Mouse (Mus musculus): Measurements from ENCODE around the gene Enah.
A peak's percentile ranks its signal among the peaks of the same experiment; 100 is the strongest.

Enah gene

DNA sequence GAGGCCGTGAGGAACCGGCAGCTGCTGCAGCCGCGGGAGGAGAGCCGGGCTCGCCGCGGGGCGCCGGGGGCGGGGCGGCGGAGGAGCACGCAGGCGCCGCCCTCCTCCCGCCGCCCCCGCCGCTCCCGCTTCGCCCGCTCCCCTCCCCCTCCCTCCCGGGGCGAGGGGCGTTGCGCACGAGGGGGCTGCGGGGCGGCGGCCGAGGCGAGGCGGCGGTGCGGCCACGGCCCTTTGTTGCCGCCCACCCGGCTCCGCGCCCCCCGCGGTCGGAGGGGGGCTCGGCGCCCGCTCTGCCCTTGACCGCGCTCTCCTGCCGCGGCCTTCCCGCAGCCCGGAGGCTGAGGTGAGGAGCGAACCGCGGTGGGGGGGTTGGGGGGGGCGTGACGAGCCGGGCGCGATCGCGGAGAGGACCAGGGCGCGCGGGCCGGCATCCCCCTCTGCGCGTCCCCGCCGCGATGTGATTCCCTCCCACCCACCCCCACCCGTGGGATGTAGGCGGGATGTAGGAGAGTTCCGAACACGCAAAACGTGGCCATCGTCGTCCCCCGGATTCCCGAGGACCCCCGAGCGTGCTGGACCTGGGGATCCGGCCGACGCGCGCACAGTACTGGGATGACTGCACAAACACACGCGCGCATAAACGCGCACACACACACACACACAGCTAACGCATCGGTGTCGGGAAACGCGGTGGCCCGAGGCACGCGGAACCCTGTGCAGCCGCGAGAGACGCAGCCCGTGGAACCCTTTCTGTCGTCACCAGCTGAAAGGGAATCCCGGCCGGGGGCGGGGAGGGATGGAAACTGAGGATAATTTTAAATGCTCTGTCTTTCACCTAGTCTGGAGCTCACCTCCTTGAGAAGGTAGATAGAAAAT lies at the start of gene Enah:
Gene Enah (minus strand): TSS at position 65 of the 876 bp plus-strand sequence.
- DNase-seq (ENCODE audit: low spot score in 2 of 2), result peak in 1 of 2 experiments; percentile 18

DNA sequence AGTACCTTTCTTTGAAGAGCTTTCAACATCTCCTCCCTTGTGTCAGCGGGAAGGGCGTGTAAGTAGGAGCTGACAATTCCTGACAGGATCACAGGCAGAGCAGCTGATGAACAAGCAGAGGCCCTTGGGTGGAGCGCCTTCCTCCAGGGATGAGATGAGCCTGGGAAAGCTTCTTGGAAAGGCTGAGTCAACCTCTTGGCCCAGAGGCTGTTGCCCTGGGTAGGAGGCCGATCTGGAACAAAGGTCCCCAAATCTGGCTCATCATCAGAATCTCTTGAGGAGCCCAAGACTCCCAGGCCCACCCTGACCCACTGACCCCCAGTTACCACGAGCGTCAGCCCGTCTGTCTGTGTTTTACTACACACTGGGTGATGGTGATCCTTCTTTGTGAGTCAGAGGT lies 48.3 kb upstream of the Enah start:
- DNase-seq (ENCODE audit: low spot score in 2 of 2), result no peak

DNA sequence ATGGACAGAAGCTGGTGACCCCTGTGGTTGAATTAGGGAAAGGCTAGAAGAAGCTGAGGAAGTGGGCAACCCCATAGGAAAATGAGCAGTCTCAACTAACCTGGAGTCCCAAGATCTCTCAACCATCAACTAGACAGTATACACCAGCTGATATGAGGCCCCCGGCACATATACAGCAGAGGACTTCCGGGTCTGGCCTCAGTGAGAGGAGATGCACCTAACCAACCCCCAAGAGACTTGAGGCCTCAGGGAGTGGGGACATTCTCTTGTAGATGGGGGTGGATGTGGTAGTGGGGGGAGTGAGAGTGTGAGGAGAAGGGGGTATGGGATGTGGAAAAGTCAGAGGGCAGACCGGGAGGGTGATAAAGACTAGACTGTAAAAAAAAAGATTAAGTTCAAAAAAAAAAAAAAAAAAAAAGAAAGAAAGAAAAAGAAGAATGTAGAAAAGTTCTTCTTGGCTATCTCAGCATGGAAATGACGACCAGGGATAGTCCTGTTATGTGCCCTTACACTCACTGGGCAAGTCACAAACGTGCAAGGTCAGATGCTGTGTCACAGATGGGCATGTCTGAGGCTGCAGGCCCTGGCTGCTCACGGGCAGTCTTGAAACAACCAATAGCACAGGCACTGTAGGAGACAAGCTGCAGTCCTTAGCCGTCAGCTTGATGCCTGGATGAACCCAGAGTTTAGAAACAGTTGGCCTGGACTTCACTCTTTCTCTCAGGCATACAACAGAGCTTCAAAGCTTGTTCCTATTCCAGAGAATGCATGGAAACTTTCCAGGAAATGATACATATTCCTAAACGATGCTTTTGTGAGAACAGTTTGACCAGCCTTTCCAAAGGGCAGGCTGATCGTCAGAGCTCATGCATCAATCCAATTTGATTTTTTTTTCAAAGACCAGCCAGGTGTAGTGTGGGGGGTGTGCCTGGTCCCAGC lies 47.0 kb upstream of the Enah start:
- DNase-seq (ENCODE audit: low spot score in 2 of 2), result no peak

DNA sequence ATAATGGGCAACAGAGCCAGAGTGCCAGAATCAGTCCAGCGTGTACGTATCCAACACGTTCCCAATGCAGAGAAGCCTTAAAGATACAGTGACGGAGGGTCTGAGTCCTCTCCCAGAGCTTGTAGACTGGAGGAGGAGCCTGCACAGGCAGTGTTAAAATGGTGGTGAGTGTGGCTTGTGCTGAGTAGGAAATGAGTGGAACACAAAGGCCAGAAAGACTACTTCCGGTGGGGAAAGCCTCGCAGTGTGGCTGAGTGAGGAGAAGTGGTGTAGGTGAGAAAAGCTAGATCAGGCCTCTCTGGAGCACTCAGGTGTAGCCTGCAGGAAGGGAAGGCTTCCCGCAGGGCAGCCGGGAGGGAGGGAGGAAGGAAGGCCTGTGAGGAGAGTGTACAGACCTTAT lies 43.9 kb upstream of the Enah start:
- DNase-seq (ENCODE audit: low spot score in 2 of 2), result no peak

DNA sequence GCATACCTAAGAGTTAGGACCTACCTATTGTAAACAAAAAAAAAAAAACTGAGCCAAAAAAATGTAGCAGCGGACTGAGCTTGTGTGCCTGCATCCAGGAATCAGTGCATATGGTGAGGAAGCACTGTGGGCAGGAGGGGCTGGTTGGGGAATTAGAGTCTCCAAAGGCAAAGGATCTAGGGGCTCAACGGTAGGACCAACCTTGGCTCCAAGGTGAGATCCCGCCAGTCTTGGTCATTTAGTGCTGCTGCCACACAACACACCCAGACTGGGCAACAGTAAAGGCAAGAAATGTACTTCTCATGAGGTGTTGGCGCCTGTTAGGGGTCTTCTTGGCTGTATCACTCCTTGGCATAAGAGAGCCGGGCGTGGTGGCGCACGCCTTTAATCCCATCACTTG lies 43.0 kb upstream of the Enah start:
- DNase-seq (ENCODE audit: low spot score in 2 of 2), result no peak

DNA sequence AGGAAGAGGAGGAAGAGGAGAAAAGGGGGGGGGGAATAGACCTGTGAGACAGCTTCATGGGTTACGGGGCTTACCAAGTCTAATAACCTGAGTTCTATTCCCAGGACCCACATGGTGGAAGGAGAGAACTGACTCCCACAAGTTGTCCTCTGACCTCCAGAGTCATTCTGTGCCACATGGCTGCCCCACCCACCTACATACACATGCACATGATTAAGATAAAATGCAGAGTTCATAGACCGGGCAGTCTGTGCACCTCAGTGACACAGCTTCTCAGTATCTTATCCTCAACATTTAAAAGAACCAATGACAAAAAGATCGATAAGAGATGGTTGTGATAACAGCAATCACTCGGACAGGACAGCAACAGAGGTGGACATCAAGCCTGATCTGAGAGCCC lies 41.4 kb upstream of the Enah start:
- no peak for DNase-seq (ENCODE audit: low spot score in 2 of 2)

DNA sequence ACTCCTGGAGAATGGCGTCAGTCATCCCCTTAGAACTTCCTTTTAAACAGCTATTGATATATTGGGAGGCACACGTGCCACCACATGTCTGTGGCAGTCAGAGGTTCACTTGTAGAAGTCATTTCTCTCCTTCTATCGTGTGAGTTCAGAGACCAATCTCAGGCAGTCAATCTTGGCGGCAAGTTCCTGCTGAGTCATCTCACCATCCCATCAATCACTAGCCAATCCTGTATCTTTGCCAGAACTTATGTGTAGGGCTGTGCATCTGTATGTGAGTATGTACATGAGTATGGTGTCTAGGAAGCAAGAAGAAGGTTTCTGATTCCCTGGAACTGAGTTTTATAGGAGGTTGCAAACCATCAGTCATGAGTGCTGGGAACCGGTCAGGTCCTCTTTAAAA lies 40.0 kb upstream of the Enah start:
- DNase-seq (ENCODE audit: low spot score in 2 of 2), result no peak

DNA sequence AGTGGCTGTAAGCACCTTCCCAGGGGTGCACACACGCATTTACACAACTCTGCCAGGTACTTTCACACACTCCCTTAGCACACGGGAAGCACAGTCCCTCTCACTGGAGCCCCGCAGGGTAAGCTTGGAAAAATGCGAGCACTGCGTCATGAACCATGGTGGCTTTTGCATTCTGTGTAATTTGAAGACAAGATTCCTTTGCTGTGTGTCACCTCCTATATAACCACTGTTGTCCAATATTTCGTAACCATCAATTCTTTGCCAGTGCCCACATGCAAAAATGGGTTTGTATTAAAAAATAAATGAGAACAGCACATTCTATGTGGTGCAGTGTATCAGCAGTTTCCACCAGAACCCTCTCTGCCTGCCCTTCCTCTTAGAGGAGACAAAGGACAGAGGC lies 38.2 kb upstream of the Enah start:
- no peak for DNase-seq (ENCODE audit: low spot score in 2 of 2)

DNA sequence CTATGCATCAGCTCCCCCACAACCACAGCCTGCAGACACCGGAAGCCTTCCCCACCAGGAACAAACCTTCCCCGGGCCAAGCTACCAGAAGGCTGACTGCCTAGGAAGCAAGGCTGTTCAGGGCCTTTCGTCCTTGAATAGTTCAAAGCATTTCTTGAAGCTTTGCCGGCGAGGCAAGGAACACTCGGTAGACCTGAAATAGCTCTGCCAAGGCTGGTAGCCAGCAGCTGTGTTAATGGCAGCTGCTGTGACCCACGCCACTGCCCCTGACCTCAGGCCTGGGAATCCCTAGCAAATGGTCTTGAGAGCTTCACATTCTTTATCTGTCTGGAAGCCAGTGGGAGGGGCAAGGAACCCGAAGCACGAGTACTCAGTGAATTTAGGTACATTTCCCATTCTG lies 35.3 kb upstream of the Enah start:
- no peak for DNase-seq (ENCODE audit: low spot score in 2 of 2)

DNA sequence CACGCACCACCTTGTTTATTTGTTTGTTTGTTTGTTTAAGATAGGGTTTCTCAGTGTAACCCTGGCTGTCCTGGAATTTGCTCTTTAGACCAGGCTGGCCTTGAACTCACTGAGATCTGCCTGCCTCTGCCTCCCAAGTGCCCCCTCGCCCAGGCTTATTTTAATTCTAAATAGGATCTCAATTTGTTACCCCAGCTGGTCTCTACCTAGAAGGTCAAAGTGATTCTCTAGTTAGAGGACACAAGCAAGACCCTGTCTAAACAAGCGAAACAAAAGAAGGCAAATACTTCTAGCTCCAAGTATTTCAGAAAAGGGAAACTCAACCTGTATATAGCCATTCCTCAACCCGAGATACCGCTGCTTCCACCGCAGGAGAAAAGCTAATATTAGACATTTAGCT lies 34.9 kb upstream of the Enah start:
- no peak for DNase-seq (ENCODE audit: low spot score in 2 of 2)

DNA sequence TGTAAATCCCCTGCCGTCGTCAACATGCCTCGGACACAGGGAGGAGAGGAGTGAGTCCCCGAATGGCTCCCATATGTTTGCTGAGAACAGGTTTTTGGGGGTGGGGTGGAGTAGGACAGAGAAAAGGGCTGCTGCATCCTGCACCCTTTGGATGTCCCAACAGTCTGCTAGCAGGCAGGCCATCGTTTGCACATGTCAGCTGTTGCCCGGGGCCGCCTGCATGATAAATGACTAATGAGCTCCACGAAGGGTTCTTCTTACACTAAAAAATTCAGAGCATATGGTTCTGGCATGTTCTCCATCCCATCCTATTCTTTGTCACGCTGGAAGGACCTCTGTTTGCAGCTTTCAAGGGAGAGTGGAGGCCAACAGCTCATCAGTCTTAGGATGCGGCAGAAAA lies 33.2 kb upstream of the Enah start:
- no peak for DNase-seq (ENCODE audit: low spot score in 2 of 2)

DNA sequence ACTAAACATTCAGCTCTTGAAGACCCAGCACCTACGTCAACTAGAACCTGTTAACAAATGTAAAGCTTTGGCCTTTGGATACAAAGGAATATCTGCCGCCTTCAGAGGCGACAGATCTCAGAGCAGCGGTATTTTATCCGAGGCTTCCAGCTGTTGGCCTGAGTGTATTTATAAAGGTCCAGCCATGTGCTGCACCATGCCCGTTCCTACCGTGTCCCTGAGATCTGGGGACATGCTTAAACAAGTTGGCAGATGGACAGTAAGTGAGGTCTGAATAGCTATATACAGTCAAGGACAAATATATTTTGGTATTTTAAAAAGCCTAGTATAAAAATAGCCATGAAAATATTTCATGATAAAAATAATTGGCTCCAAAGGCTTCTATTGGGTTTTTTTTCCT lies 32.6 kb upstream of the Enah start:
- no peak for DNase-seq (ENCODE audit: low spot score in 2 of 2)

DNA sequence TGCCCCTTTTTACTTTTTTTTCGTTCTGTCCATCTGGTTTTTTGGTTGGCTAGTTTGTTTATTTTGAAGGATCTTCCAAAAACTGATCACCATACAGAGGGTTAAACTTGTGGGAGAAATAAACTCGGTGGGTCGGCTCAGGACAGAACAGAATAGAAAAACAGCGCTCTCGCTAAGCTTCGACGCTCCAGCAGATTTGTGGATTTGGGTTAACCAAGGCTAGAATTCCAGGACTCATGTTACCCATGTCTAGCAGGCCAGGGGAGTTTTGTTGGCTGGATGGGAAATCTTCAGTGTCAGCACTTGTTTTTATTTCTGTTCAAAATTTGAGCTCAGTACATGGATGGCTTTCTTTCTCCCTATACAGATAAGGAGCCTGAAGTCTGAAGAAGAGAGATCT lies 30.0 kb upstream of the Enah start:
- no peak for DNase-seq (ENCODE audit: low spot score in 2 of 2)

DNA sequence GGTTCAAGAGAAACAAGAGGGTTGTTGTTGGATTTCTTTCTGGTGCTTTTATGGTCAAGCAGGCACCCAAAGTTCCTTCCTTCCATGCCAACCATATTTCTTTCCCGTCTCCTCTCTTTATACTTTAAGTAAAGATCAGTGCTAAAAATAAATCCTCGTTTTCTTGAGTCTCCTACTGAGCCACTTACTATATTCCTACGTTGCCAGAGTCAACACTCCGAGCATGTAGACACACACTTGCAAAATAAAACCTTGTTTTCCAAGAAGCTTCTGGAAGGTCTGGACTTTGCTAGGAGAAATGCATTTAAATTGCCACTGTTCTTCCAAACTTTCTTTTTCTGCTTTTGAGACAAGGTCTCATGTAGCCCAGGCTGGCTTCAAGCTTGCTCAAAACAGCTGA lies 28.3 kb upstream of the Enah start:
- DNase-seq (ENCODE audit: low spot score in 2 of 2), result no peak

DNA sequence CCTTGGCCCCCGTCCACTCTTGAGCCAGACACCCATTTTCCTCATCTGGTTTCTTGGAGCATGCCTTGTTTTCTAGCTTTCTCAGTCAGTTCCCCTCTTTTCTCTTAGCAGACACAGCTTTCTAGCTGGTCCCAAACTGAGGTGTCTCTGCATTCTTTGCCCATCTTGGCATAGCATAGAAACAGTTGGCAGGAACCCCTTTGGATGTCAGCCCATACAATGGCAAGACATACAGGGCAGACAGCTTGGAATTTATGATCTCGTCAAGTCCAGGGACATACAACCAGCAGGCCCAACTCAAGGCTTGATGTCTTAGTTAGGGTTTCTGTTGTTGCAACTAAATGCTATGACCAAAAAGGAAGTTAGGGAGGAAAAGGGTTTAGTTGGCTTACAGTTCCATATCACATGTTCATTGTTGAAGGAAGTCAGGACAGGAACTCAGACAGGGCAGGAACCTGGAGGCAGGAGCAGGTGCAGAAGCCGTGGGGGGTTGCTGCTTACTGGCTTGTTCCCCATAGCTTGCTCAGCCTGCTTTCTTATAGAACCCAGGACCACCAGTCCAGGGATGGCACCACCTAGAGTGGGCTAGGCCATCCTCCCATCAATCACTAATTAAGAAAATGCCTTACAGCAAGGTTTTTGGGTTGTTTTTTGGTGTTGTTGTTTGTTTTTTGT lies 27.4 kb upstream of the Enah start:
- no peak for DNase-seq (ENCODE audit: low spot score in 2 of 2)

DNA sequence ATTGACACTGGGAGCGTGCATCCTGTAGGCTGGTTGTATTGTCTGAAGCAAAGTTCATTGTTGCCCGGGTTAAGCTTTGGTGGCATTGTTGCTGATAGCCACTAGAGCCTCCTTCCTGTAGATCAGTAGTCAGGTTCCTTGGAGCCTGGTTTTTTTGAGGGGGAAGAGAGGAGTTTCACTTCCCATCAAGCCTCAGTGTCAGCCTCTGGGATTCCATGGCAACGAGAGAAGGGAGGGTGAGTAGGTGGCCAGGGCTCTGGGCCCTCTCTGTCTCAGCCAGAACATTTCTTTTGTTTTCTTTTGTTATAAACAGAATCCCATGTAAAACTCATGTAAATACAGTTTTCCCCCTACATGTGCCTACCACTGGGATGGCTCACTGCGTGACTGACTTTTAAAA lies 25.4 kb upstream of the Enah start:
- no peak for DNase-seq (ENCODE audit: low spot score in 2 of 2)

DNA sequence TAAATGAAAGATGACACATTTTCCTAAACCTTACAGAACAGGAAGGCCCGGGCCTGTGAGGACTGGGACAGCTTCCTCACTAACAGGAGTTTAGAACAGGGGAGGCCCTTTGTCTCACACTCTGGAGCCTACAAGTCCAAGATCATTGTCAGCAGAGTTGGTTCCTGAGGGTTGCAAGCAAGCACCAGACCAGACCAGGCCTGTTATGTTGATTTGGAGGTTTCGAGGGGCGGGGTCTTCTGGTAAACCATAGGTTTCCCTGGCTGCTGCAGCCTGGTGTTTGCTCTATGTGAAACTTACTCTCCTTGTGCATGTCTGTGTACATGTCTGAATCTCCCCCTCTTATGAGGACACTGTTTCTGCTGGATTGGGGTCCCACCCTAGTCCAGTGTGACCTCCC lies 20.7 kb upstream of the Enah start:
- DNase-seq (ENCODE audit: low spot score in 2 of 2), result no peak

DNA sequence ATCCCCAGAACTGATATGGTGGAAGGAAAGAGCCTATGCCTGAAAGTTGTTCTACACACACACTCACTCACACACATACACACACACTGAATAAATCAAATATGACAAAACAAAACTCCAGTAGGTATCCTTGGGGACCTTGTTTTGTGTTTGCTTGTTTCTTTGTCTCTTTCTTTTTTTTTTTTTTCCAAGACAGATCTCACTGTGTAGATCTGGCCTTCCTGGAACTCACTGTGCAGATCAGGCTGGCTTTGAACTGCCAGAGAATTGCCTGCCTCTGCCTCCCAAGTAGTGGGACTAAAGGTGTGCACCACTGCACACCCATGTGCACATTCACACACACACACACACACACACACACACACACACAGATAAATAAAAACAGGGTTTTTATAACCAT lies 12.0 kb upstream of the Enah start:
- DNase-seq (ENCODE audit: low spot score in 2 of 2), result no peak

DNA sequence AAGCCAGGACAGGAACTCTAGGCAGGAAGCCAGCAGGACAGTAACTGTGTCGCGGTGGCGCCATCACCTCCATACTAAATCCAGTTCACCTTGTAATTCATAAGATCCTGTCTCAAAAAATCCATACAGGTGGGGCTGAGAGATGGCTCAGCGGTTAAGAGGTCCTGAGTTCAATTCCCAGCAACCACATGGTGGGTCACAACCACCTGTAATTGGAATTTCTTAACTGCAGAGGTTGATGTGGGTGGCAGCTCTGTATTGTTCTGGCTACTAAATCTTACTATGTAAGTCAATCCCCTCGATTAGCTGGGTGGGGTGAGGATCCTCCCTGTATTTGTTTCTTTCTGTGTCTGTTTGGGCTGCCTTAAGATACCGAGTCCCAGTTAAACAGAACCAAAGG lies 11.3 kb upstream of the Enah start:
- DNase-seq (ENCODE audit: low spot score in 2 of 2), result no peak

DNA sequence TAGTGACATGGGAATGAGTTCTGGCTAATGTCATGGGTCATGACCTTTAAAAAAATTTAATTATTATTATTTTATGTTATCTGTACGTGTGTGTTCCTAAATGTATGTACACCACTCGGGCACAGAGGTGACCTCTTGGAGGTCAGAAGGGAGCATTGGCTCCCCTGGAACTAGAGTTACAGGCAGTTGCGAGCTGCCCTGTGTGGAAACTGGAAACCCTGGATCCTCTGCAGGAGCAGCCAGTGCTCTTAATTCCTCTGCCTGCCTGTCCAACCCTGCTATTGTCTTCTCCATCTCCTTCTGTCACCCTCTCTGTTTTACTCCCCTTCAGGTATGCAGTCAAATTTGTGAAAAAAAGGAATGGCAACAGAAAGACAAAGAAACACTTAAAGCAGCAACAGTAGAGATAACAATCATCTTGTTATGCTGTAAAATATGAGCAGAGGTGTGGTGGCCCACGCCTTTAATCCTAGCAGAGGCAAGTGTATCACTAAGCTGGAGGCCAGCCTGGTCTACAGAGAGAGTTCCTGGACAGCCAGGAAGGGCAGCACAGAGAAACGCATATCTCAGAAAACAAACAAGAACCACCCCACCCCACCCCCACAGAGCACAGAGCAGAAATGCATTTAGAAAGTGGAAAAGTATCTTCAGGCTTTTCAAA lies 10.3 kb upstream of the Enah start:
- DNase-seq (ENCODE audit: low spot score in 2 of 2), result no peak

DNA sequence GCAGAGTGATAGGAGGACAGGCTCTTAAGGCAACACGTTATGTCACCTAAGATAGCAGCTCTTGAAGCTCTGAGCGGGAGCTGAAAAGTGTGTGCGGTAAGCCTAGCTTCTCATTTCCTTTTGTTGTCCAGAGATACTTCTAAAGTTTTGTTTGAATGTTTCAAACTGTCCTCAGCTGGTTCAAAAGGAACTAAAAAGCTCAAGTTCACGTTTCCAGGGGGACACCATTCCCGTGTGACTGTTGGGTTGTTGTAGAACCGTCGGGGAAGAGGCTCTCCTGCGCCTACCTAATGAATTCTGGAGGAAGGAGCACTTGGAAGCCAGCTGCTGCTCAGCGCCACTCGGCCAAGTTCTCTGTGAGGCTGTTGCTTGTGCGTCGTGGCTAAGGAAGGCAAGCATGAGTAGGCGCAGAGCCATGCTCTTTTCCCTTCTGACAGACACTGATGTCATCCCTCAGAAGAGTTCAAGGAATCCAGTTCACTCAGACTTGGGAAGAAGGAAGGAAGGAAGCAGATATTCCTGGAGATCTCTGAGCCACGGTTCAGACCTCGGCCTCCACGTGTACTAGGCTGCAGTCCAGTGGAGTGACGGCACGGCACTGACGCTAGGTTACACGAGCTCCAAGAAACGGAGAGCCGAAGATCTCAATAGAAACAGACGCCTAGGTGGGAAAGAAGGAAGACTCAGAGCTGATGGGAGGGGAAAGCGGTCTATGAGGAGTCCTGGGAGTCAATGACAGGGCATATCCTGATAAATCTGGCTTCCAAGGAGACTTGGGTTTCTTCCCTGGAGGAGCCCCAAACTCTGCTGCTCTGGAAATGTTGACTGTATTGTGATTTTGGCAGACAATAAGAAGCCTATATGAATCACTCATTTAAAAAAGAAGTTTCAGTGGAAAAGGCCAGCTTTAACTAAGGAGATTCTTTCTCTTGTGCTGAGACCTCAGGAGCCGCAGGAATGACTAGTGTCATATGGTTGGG lies 8.7 kb upstream of the Enah start:
- no peak for DNase-seq (ENCODE audit: low spot score in 2 of 2)

Data from thymus, postnatal 10 days (tissue).